Mouse (Mus musculus): ENCODE measurements around the gene Zpld1.

- TF ChIP-seq GATA1 (IDR thresholded peaks at IDR 0.05; ENCODE audit: borderline replicate concordance, low read length) = no peak
- TF ChIP-seq FLI1 (IDR thresholded peaks at IDR 0.05; ENCODE audit: low read length) = no peak
These were observed 93.8 kb downstream of the Zpld1 start for GRCm38 (mm10) chr16:55203945-55204344.
